Mouse (Mus musculus): ENCODE results near the gene Myzap.

DNA sequence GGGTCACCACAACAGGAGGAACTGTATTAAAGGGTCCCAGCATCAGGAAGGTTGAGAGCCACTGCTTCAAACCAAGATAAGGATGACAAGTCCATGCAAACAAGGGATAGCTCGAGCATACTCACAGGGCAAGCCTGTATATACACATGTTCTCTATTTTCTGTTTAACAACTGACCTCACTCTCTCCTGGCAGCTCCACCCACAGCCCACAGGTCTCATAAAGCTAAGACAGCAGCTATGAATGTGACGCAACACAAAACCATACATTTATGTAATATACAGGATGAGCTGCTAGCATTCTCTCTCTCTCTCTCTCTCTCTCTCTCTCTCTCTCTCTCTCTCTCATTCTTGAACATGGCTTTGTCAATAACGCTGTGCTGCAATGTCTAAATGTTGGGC, 51.4 kb downstream of the Myzap start:
- TF ChIP-seq TAL1 (IDR thresholded peaks at IDR 0.05; ENCODE audit: low read length) (no peak), GATA1 (IDR thresholded peaks at IDR 0.05; ENCODE audit: low read length) (no peak)

All from erythroblast, embryonic 14.5 days (primary cell).